Mouse (Mus musculus) T-cell, adult 2 months (primary cell): ENCODE data around the gene Scn4a.
"Not testable (repeated sequence)": the region's sequence is repeated elsewhere in the genome, so short reads cannot be mapped to it uniquely, and the experiment has no call there.

ENCODE experiments used
- DNase-seq: peaks from one replicate; pipeline ENCODE4 v3.0.0; 2022; ENCODE audit warnings: low spot score

Gene Scn4a

GRCm38 (mm10) chr11:106353188-106353587, at the start of gene Scn4a:
Gene Scn4a (minus strand): TSS chr11:106353288.
- DNase-seq: no peak

GRCm38 (mm10) chr11:106398481-106398880, 45.4 kb upstream of the Scn4a start:
- no peak for DNase-seq

GRCm38 (mm10) chr11:106397656-106398055, 44.6 kb upstream of the Scn4a start:
- DNase-seq: no peak

- not testable (repeated sequence) for DNase-seq
These were observed 41.0 kb upstream of the Scn4a start for GRCm38 (mm10) chr11:106394055-106394454.

GRCm38 (mm10) chr11:106393331-106393616, 40.2 kb upstream of the Scn4a start:
- no peak for DNase-seq

GRCm38 (mm10) chr11:106392597-106393330, 39.7 kb upstream of the Scn4a start:
- no peak for DNase-seq

GRCm38 (mm10) chr11:106391546-106392188, 38.6 kb upstream of the Scn4a start:
- DNase-seq: peak; percentile 73

- DNase-seq: no peak
These were observed 37.7 kb upstream of the Scn4a start for GRCm38 (mm10) chr11:106390757-106391156.

- DNase-seq: no peak
These were observed 36.5 kb upstream of the Scn4a start for GRCm38 (mm10) chr11:106389611-106390010.

- peak; percentile 85 for DNase-seq
These were observed 34.7 kb upstream of the Scn4a start, which contains the start of gene Icam2 for GRCm38 (mm10) chr11:106387791-106388216. Gene Icam2 (minus strand): TSS chr11:106388075.

GRCm38 (mm10) chr11:106387020-106387419, 33.9 kb upstream of the Scn4a start:
- DNase-seq: peak; percentile 50

GRCm38 (mm10) chr11:106386409-106386808, 33.3 kb upstream of the Scn4a start:
- DNase-seq: no peak

- DNase-seq: no peak
These were observed 30.1 kb upstream of the Scn4a start for GRCm38 (mm10) chr11:106383051-106383790.

- no peak for DNase-seq
These were observed 29.3 kb upstream of the Scn4a start for GRCm38 (mm10) chr11:106382424-106382823.

GRCm38 (mm10) chr11:106381883-106382282, 28.8 kb upstream of the Scn4a start:
- no peak for DNase-seq

- no peak for DNase-seq
These were observed 27.9 kb upstream of the Scn4a start for GRCm38 (mm10) chr11:106381011-106381410.

GRCm38 (mm10) chr11:106374979-106375378, 21.9 kb upstream of the Scn4a start:
- no peak for DNase-seq

GRCm38 (mm10) chr11:106374559-106374958, 21.5 kb upstream of the Scn4a start:
- DNase-seq: no peak

GRCm38 (mm10) chr11:106373998-106374397, 20.9 kb upstream of the Scn4a start:
- no peak for DNase-seq

- peak; percentile 66 for DNase-seq
These were observed 13.2 kb upstream of the Scn4a start for GRCm38 (mm10) chr11:106366316-106366715.

- DNase-seq: no peak
These were observed 12.3 kb upstream of the Scn4a start, which contains the start of gene Prr29 for GRCm38 (mm10) chr11:106365366-106365765. Gene Prr29 (plus strand): TSS chr11:106365472.

GRCm38 (mm10) chr11:106364712-106365111, 11.6 kb upstream of the Scn4a start:
- DNase-seq: no peak

GRCm38 (mm10) chr11:106359350-106359749, 6.3 kb upstream of the Scn4a start:
- no peak for DNase-seq
